Comparison of ENCODE assay signal across 1 mouse cellular context in genomic region chr8:121122368-121122767, GRCm38 (mm10).
TF ChIP-seq lines count a peak whose summit lies in the region.

No protein-coding gene starts in this region.

TF ChIP-seq in myocyte, 11 proteins besides CTCF, POLR2A, EP300 and RAD21 (continued from another document):
- TF ChIP-seq E2F4 (IDR thresholded peaks at IDR 0.05; ENCODE audit: insufficient read depth) (no peak), MYOD1 (IDR thresholded peaks at IDR 0.05; ENCODE audit: control insufficient read depth in 1 of 3, insufficient read length in 2 of 3, low read depth in 2 of 3) (no peak), USF1 (IDR thresholded peaks at IDR 0.05; ENCODE audit: low read depth) (no peak), MAX (IDR thresholded peaks at IDR 0.05; ENCODE audit: low read depth) (no peak), MYOG (IDR thresholded peaks at IDR 0.05; ENCODE audit: control insufficient read depth in 1 of 3, insufficient read depth in 1 of 3, insufficient read length in 2 of 3, low read depth in 2 of 3) (no peak), TCF3 (IDR thresholded peaks at IDR 0.05; ENCODE audit: insufficient read length, low read depth) (no peak), TCF12 (IDR thresholded peaks at IDR 0.05; ENCODE audit: insufficient read depth, poor library complexity, severe bottlenecking) (no peak)
TF ChIP-seq in myocyte: peak in this region for 0.
